Mouse (Mus musculus) neutrophil, adult 5-6 weeks (primary cell): ENCODE data around the gene Rgs16. TPM values are rescaled to one million over a fixed set of nuclear protein-coding genes. Genes with fewer than 3 reads are reported as not detected.
"Not testable (repeated sequence)": the region's sequence is repeated elsewhere in the genome, so short reads cannot be mapped to it uniquely, and the experiment has no call there.

Experiments used
- ATAC-seq: fragments of 151-379, 151-347 bp; 2 replicates; pipeline ENCODE4 v1.8.0; 2017; ENCODE audit warnings: mild to moderate bottlenecking, moderate TSS enrichment; ENCODE audit not compliant: insufficient number of reproducible peaks, poor library complexity, low FRiP score, severe bottlenecking; ENCODE audit errors: extremely low read depth
- total RNA-seq: library from RNA; stranded (forward); fragments of 200-1000 nt; gene quantifications from 2 replicates; pipeline ENCODE4 v1.2.3, GENCODE M21; 2017

Gene Rgs16
- total RNA-seq, 1 experiment from 2014 or later, result not detected

- peak; percentile 59 for ATAC-seq
These were observed 6.6 kb downstream of the Rgs16 start for GRCm38 (mm10) chr1:153746728-153747127.

GRCm38 (mm10) chr1:153747861-153748530, 7.8 kb downstream of the Rgs16 start:
- no peak for ATAC-seq

- no peak for ATAC-seq
These were observed 8.4 kb downstream of the Rgs16 start for GRCm38 (mm10) chr1:153748549-153748948.

GRCm38 (mm10) chr1:153749211-153749801, 9.2 kb downstream of the Rgs16 start, which contains the start of gene Rnasel:
Gene Rnasel, plus strand, starts transcription at chr1:153749426.
- peak; percentile 62 for ATAC-seq

- ATAC-seq, result no peak
These were observed 9.9 kb downstream of the Rgs16 start for GRCm38 (mm10) chr1:153750054-153750453.

- ATAC-seq, result peak; percentile 57
These were observed 11.7 kb downstream of the Rgs16 start for GRCm38 (mm10) chr1:153751763-153752301.

- peak; percentile 47; the same call in 1 of the 2 replicates for ATAC-seq
These were observed 12.4 kb downstream of the Rgs16 start for GRCm38 (mm10) chr1:153752521-153752920.

- no peak for ATAC-seq
These were observed 13.7 kb downstream of the Rgs16 start for GRCm38 (mm10) chr1:153753725-153754464.

GRCm38 (mm10) chr1:153764136-153764535, 24.0 kb downstream of the Rgs16 start:
- ATAC-seq, result no peak

- no peak for ATAC-seq
These were observed 26.1 kb downstream of the Rgs16 start for GRCm38 (mm10) chr1:153766298-153766697.

- ATAC-seq, result no peak
These were observed 27.1 kb downstream of the Rgs16 start for GRCm38 (mm10) chr1:153767281-153767680.

- no peak for ATAC-seq
These were observed 28.3 kb downstream of the Rgs16 start for GRCm38 (mm10) chr1:153768465-153768864.

- ATAC-seq, result not testable (repeated sequence)
These were observed 29.4 kb downstream of the Rgs16 start for GRCm38 (mm10) chr1:153769571-153769970.

- ATAC-seq, result no peak
These were observed 30.0 kb downstream of the Rgs16 start for GRCm38 (mm10) chr1:153769998-153770775.

GRCm38 (mm10) chr1:153770776-153771167, 30.6 kb downstream of the Rgs16 start:
- ATAC-seq, result no peak

GRCm38 (mm10) chr1:153775174-153775573, 35.0 kb downstream of the Rgs16 start:
- ATAC-seq, result no peak

- ATAC-seq, result no peak
These were observed 36.1 kb downstream of the Rgs16 start for GRCm38 (mm10) chr1:153776257-153776656.

GRCm38 (mm10) chr1:153778205-153778604, 38.1 kb downstream of the Rgs16 start:
- no peak for ATAC-seq

GRCm38 (mm10) chr1:153783339-153783738, 43.2 kb downstream of the Rgs16 start:
- no peak for ATAC-seq
